Mouse (Mus musculus): ENCODE data around the gene Lrrc8a. TPM values are rescaled to one million over a fixed set of nuclear protein-coding genes. Genes with fewer than 3 reads are reported as not detected.
A peak's percentile ranks its signal among the peaks of the same experiment; 100 is the strongest.

Gene Lrrc8a
- polyA plus RNA-seq, 1 experiment from 2014 or later, result 58.3 TPM

GRCm38 (mm10) chr2:30211408-30212168 lies 25.9 kb upstream of the Lrrc8a start:
- H3K27me3 ChIP-seq, result no peaks in the 10 kb centered on the region
- no peak overlapping the region for H3K27ac ChIP-seq
- no peak overlapping the region for H3K4me3 ChIP-seq
- peaks cover 2% of the 10 kb centered on the region for H3K4me1 ChIP-seq
- no peak overlapping the region for H3K9ac ChIP-seq
- ATAC-seq, result no peak
- no peak overlapping the region for H3K4me2 ChIP-seq
- no peaks in the 10 kb centered on the region for H3K36me3 ChIP-seq (ENCODE audit: poor library complexity, severe bottlenecking)
- 71% methylated on average over 6 of the region's 6 CpGs for WGBS
- H3K9me3 ChIP-seq (replicated peaks), result no peaks in the 10 kb centered on the region

GRCm38 (mm10) chr2:30212169-30212545 lies 25.4 kb upstream of the Lrrc8a start:
- Histone ChIP-seq H3K27me3 (no peaks in the 10 kb centered on the region), H3K4me1 (no peaks in the 10 kb centered on the region), H3K27ac (no peak overlapping the region), H3K9me3 (replicated peaks) (no peaks in the 10 kb centered on the region), H3K9ac (no peak overlapping the region), H3K36me3 (ENCODE audit: poor library complexity, severe bottlenecking) (no peaks in the 10 kb centered on the region), H3K4me2 (no peak overlapping the region), H3K4me3 (no peak overlapping the region)
- ATAC-seq, result no peak
- WGBS, result 80% methylated on average over 4 of the region's 4 CpGs

GRCm38 (mm10) chr2:30212951-30213350 lies 24.6 kb upstream of the Lrrc8a start:
- Histone ChIP-seq H3K4me1 (no peaks in the 10 kb centered on the region), H3K4me2 (no peak overlapping the region), H3K9me3 (replicated peaks) (no peaks in the 10 kb centered on the region), H3K27ac (no peak overlapping the region), H3K4me3 (no peak overlapping the region), H3K36me3 (ENCODE audit: poor library complexity, severe bottlenecking) (no peaks in the 10 kb centered on the region), H3K9ac (no peak overlapping the region), H3K27me3 (no peaks in the 10 kb centered on the region)
- WGBS, result 89% methylated on average over 1 of the region's 1 CpGs
- ATAC-seq, result no peak

- 90% methylated on average over 3 of the region's 3 CpGs for WGBS
- Histone ChIP-seq H3K27me3 (no peaks in the 10 kb centered on the region), H3K4me2 (no peak overlapping the region), H3K9me3 (replicated peaks) (no peaks in the 10 kb centered on the region), H3K4me3 (no peak overlapping the region), H3K27ac (no peak overlapping the region), H3K4me1 (no peaks in the 10 kb centered on the region), H3K9ac (no peak overlapping the region), H3K36me3 (ENCODE audit: poor library complexity, severe bottlenecking) (no peaks in the 10 kb centered on the region)
- no peak for ATAC-seq
Measured at GRCm38 (mm10) chr2:30214745-30215144, 22.8 kb upstream of the Lrrc8a start.

- Histone ChIP-seq H3K27me3 (no peaks in the 10 kb centered on the region), H3K36me3 (ENCODE audit: poor library complexity, severe bottlenecking) (no peaks in the 10 kb centered on the region), H3K4me1 (no peaks in the 10 kb centered on the region), H3K9ac (no peak overlapping the region), H3K4me3 (no peak overlapping the region), H3K4me2 (no peak overlapping the region), H3K9me3 (replicated peaks) (no peaks in the 10 kb centered on the region), H3K27ac (no peak overlapping the region)
- 86% methylated on average over 6 of the region's 6 CpGs for WGBS
- no peak for ATAC-seq
Measured at GRCm38 (mm10) chr2:30215493-30215892, 22.0 kb upstream of the Lrrc8a start.

- Histone ChIP-seq H3K9me3 (replicated peaks) (no peaks in the 10 kb centered on the region), H3K27me3 (no peaks in the 10 kb centered on the region), H3K36me3 (ENCODE audit: poor library complexity, severe bottlenecking) (no peaks in the 10 kb centered on the region), H3K4me3 (no peak overlapping the region), H3K4me1 (no peaks in the 10 kb centered on the region), H3K27ac (no peak overlapping the region), H3K9ac (no peak overlapping the region), H3K4me2 (no peak overlapping the region)
- no peak for ATAC-seq
- WGBS, result 94% methylated on average over 5 of the region's 5 CpGs
Measured at GRCm38 (mm10) chr2:30216293-30216692, 21.2 kb upstream of the Lrrc8a start.

GRCm38 (mm10) chr2:30235593-30235992 lies 1.9 kb upstream of the Lrrc8a start:
- no peak overlapping the region for H3K9ac ChIP-seq
- ATAC-seq, result no peak
- WGBS, result 90% methylated on average over 5 of the region's 5 CpGs
- no peak overlapping the region for H3K27ac ChIP-seq
- H3K4me3 ChIP-seq, result no peak overlapping the region
- peaks cover 29% of the 10 kb centered on the region for H3K4me1 ChIP-seq
- no peaks in the 10 kb centered on the region for H3K27me3 ChIP-seq
- H3K4me2 ChIP-seq, result no peak overlapping the region
- H3K9me3 ChIP-seq (replicated peaks), result 0 out of 2 replicates have a peak, but pooled peaks cover 3% of the 10 kb centered on the region
- H3K36me3 ChIP-seq (ENCODE audit: poor library complexity, severe bottlenecking), result peaks cover 10% of the 10 kb centered on the region

GRCm38 (mm10) chr2:30236426-30237198 lies 903 bp upstream of the Lrrc8a start:
- WGBS, result 4% methylated on average over 18 of the region's 18 CpGs
- no peaks in the 10 kb centered on the region for H3K27me3 ChIP-seq
- H3K4me2 ChIP-seq, result peak overlapping the region; percentile 77
- H3K4me1 ChIP-seq, result peaks cover 29% of the 10 kb centered on the region
- H3K36me3 ChIP-seq (ENCODE audit: poor library complexity, severe bottlenecking), result peaks cover 20% of the 10 kb centered on the region
- 0 out of 2 replicates have a peak, but pooled peaks have one; percentile 2 for ATAC-seq
- peak overlapping the region; percentile 81 for H3K4me3 ChIP-seq
- H3K9ac ChIP-seq, result peak overlapping the region; percentile 67
- peak overlapping the region; percentile 26; the same call in 1 of the 2 replicates for H3K27ac ChIP-seq
- H3K9me3 ChIP-seq (replicated peaks), result no peaks in the 10 kb centered on the region

- peak overlapping the region; percentile 88 for H3K9ac ChIP-seq
- peak overlapping the region; percentile 81 for H3K4me3 ChIP-seq
- H3K27ac ChIP-seq, result peak overlapping the region; percentile 89
- 0% methylated on average over 21 of the region's 42 CpGs for WGBS
- H3K4me2 ChIP-seq, result peak overlapping the region; percentile 77
- peak; percentile 89 for ATAC-seq
- no peaks in the 10 kb centered on the region for H3K9me3 ChIP-seq (replicated peaks)
- peaks cover 35% of the 10 kb centered on the region for H3K4me1 ChIP-seq
- no peaks in the 10 kb centered on the region for H3K27me3 ChIP-seq
- H3K36me3 ChIP-seq (ENCODE audit: poor library complexity, severe bottlenecking), result peaks cover 33% of the 10 kb centered on the region
Measured at GRCm38 (mm10) chr2:30237881-30238280, 366 bp downstream of the Lrrc8a start.

- 79% methylated on average over 3 of the region's 3 CpGs for WGBS
Measured at GRCm38 (mm10) chr2:30238906-30239465, 1.5 kb downstream of the Lrrc8a start.

GRCm38 (mm10) chr2:30239777-30240176 lies 2.3 kb downstream of the Lrrc8a start:
- H3K9me3 ChIP-seq (replicated peaks), result no peaks in the 10 kb centered on the region
- peaks cover 35% of the 10 kb centered on the region for H3K4me1 ChIP-seq
- H3K27ac ChIP-seq, result no peak overlapping the region
- H3K4me2 ChIP-seq, result peak overlapping the region; percentile 77; the same call in 1 of the 2 replicates
- H3K27me3 ChIP-seq, result no peaks in the 10 kb centered on the region
- no peak for ATAC-seq
- 81% methylated on average over 4 of the region's 4 CpGs for WGBS
- H3K36me3 ChIP-seq (ENCODE audit: poor library complexity, severe bottlenecking), result peaks cover 52% of the 10 kb centered on the region
- H3K9ac ChIP-seq, result peak overlapping the region; percentile 88; the same call in 1 of the 2 replicates
- 0 out of 2 replicates have a peak overlapping the region, but pooled peaks have one; percentile 81 for H3K4me3 ChIP-seq

More at GRCm38 (mm10) chr2:30238906-30239465, 1.5 kb downstream of the Lrrc8a start:
- Histone ChIP-seq H3K9ac (peak overlapping the region; percentile 88), H3K27ac (no peak overlapping the region), H3K4me1 (peaks cover 35% of the 10 kb centered on the region), H3K27me3 (no peaks in the 10 kb centered on the region), H3K9me3 (replicated peaks) (no peaks in the 10 kb centered on the region), H3K36me3 (ENCODE audit: poor library complexity, severe bottlenecking) (peaks cover 44% of the 10 kb centered on the region), H3K4me2 (peak overlapping the region; percentile 77), H3K4me3 (peak overlapping the region; percentile 81)
- ATAC-seq, result no peak

- H3K36me3 ChIP-seq (ENCODE audit: poor library complexity, severe bottlenecking), result peaks cover 57% of the 10 kb centered on the region
- no peak within 1 kb of the TSS for H3K27ac ChIP-seq
- 80% methylated on average over 2 of the region's 2 CpGs for WGBS
- H3K9ac ChIP-seq, result peak within 1 kb of the TSS; percentile 88
- 0 out of 2 replicates have a peak within 1 kb of the TSS, but pooled peaks have one; percentile 81 for H3K4me3 ChIP-seq
- ATAC-seq, result no peak
- H3K4me1 ChIP-seq, result peaks cover 35% of the 10 kb centered on the region
- H3K9me3 ChIP-seq (replicated peaks), result no peaks in the 10 kb centered on the region
- no peaks in the 10 kb centered on the region for H3K27me3 ChIP-seq
- H3K4me2 ChIP-seq, result peak within 1 kb of the TSS; percentile 77; the same call in 1 of the 2 replicates
Measured at GRCm38 (mm10) chr2:30240267-30240666, 2.8 kb downstream of the Lrrc8a start, which contains the start of gene Gm28035. TSS of gene Gm28035 (plus strand) at chr2:30240567.

Measured in forebrain, embryonic 13.5 days (tissue).